Mouse (Mus musculus) left cerebral cortex, postnatal 4 days (tissue): ENCODE results near the gene Zfp319. TPM values are rescaled to one million over a fixed set of nuclear protein-coding genes. Genes with fewer than 3 reads are reported as not detected.
"Not testable (repeated sequence)": the region's sequence is repeated elsewhere in the genome, so short reads cannot be mapped to it uniquely, and the experiment has no call there.

Experiments
- DNase-seq: peaks from one replicate; pipeline ENCODE4 v3.0.0-alpha.2; 2022
- intact Hi-C: fragments of 180-260 bp; cut with DNase I; formaldehyde crosslinking; loops from one replicate; pipeline ENCODE4 v1.15.1; 2025
- total RNA-seq, 2 experiments: library from RNA; stranded (reverse); gene quantifications; 2 replicates each; pipeline ENCODE4 v1.2.3; 2021

The Zfp319 gene
- 10 to 100 TPM; 26.8 to 29.6 TPM for total RNA-seq

- peak; percentile 94 for DNase-seq
- intact Hi-C loops: loop anchor here (2.0 to 5.0 kb wide), 2 partner anchors 77 to 380 kb away; no protein-coding TSS in a partner anchor
These were observed at the start of gene Zfp319, which contains the start of gene Usb1 for GRCm38 (mm10) chr8:95331720-95332436. Gene Zfp319, minus strand, starts transcription at chr8:95331950. Gene Usb1, plus strand, starts transcription at chr8:95332284.

- intact Hi-C loops: no loop called here
- DNase-seq: no peak
These were observed 49.2 kb upstream of the Zfp319 start for GRCm38 (mm10) chr8:95380953-95381352.

GRCm38 (mm10) chr8:95378928-95379327 lies 47.2 kb upstream of the Zfp319 start:
- intact Hi-C loops, DNase-seq: not testable (repeated sequence)

GRCm38 (mm10) chr8:95377863-95378291 lies 46.1 kb upstream of the Zfp319 start:
- intact Hi-C loops: no loop called here
- DNase-seq: no peak

DNA sequence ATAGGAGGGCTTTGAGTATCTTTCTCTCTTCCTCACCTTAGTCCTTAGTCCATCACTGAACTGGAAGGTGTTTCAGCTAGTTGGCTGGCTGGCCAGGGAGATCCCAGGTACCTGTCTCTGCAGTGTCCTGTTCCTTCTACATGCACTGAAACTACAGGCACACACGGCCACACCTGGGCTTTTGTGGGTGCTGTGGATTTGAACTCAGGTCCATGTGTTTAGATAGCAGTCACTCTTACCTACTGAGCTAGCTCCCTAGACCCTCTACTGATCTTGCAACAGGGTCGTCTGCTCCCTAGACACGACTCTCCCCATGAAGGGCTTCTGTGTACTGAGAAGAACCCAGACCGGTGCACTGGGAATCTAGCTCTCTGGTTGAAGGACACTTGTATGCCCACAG lies 45.4 kb upstream of the Zfp319 start:
- intact Hi-C loops: no loop called here
- no peak for DNase-seq

DNA sequence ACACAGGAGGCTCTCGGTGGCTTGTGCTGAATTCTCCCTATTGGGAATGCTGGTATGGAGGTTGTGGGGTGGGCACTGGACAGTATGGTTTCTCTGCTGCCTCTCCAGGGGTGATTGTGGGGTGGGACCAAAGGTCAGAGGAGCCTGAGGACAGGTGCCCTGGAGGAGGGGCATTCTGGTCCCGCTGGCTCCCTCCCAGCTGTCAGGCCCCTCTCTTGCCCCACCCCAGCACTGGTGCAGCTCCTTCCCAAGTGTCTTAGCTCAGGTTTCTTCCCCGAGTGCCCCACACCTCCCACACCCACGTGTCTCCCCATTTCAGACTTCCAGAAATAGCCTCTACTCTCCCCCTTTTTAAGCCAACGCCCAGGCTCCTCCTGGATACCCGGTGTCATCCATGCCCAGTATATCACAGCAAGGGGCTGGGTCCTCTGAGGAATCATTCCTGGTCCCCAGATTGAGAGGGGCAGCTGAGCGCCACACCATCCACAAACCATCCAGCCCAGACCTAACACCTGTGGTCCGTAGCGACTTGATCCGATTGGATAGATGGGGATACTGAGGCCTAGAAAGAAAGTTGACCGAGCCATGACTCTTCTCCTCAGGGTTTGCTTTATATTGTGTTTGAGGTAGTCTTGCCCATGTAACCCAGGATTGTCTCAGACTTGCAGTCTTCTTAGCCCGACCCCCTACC lies 44.7 kb upstream of the Zfp319 start:
- DNase-seq: no peak
- intact Hi-C loops: no loop called here

GRCm38 (mm10) chr8:95375374-95375930 lies 43.7 kb upstream of the Zfp319 start:
- no peak for DNase-seq
- intact Hi-C loops: no loop called here

DNA sequence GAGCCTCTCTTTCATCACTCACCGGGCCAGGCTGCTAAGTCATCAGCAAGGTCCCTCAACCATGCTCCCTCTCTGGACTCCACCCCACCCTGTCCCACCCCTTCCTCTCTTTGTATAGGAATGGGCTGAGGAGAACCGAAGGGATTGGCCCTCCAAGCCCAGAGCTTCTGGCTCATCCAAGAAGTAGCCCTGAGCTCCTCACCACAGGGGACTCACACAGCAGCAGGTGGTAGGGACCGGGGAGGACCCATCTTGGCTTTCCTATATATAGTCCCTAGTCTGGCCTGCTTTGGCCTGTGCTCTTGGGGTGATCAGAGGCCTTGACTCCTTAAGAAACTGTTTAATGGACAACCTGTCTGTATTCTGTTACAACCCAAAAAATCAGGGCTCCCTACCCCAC lies 42.7 kb upstream of the Zfp319 start:
- DNase-seq: no peak

DNA sequence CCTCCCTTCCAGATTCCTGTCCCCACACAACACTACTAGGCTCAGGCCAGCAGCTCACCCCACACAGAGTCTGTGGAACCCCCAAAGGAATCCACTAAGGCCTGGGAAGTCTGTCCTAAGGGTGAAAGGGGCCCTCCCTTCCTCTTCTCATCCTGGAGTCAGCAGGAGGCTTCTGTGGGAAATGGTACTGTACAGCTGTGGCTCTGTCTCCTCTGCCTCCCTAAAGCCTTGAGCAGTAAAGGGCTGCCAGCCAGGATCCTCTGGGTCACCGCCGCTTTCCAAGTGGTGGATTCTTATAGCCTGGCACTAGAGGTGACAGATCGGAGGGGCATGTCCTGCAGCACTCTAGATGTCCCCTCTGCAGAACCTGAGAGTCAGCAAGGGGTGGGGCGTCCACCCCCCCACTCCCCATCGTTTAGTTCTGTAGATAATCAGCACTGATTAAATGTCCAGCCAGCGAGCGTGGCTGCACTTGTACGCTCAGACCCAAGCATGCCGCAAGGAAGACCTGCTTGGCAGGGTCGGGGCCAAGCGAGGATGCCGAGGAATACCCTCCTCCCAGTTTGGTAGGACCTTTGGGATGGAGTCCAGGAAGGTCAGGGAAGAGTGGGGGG lies 41.7 kb upstream of the Zfp319 start:
- intact Hi-C loops: no loop called here
- no peak for DNase-seq

More for the DNA sequence above, 42.7 kb upstream of the Zfp319 start:
- intact Hi-C loops: no loop called here

DNA sequence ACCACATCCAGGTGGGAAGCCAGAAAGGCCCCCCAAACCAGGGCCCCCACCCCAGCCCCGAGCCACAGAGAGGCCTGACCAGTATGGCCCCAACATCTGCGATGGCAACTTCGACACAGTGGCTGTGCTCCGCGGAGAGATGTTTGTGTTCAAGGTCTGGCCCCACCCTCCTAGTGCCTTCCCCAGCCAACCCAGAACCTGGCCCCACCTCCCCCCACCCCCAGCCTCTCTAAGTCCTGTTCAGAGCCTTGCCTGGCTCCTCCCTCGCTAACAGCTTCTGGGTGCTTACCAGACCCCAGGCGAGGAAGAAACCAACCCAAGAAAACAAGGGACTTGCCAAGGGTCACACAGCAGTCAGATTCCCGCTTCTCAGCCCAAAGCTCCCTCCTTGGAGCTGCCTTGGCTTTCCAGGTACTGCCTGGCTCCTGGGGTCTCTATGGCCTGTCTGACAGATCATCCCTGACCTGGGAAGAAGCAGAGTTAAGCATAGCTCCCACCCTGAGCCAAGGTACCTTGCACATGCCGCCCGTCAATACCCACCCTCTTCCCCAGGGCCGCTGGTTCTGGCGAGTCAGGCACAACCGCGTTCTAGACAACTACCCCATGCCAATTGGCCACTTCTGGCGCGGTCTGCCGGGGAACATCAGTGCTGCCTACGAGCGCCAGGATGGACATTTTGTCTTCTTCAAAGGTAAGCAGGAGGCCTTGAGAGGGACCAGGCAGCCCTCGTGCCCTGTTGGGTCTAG lies 38.0 kb upstream of the Zfp319 start:
- intact Hi-C loops: no loop called here
- no peak for DNase-seq

DNA sequence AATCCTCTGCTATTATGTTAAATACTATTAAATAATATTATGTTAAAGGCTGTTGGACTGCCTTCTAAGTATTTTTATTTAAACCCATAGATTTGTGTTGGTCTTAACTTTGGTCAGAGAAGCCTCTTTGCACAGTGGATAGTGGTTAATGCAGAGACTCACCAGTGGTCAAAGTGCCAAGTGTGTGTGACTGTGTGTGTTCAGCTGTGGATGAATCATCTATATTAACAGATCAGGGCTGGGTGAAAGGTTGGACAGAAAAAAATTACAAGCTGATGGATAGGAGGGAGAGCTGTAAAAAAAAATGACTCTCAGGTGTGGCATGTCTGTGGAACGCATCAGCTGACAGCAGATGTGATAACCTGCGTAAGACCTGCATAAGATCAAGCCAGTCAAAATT lies 32.1 kb upstream of the Zfp319 start:
- no peak for DNase-seq
- intact Hi-C loops: no loop called here

DNA sequence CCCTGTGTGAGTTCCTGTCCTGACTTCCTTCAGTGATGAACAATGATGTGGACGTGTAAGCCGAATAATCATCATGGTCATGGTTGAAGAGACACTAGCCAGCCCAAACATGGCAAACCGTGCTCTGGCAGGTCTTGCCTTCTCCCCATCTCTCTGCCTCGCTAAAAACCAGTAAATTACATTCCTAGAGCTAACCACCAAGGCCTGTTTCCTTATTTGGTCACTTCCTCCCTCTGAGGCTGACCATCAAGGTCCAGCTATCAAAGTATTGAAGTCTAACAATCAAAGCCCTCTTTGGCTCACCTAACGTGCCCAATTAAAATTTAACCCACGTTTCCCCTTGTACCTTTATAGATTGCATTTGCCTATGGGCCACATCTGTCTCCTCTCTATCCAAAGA lies 30.5 kb upstream of the Zfp319 start:
- no peak for DNase-seq
- intact Hi-C loops: no loop called here

- DNase-seq: no peak
- intact Hi-C loops: no loop called here
These were observed 29.2 kb upstream of the Zfp319 start for GRCm38 (mm10) chr8:95361016-95361341.

GRCm38 (mm10) chr8:95360181-95361015 lies 28.6 kb upstream of the Zfp319 start:
- intact Hi-C loops: no loop called here
- DNase-seq: peak; percentile 63

DNA sequence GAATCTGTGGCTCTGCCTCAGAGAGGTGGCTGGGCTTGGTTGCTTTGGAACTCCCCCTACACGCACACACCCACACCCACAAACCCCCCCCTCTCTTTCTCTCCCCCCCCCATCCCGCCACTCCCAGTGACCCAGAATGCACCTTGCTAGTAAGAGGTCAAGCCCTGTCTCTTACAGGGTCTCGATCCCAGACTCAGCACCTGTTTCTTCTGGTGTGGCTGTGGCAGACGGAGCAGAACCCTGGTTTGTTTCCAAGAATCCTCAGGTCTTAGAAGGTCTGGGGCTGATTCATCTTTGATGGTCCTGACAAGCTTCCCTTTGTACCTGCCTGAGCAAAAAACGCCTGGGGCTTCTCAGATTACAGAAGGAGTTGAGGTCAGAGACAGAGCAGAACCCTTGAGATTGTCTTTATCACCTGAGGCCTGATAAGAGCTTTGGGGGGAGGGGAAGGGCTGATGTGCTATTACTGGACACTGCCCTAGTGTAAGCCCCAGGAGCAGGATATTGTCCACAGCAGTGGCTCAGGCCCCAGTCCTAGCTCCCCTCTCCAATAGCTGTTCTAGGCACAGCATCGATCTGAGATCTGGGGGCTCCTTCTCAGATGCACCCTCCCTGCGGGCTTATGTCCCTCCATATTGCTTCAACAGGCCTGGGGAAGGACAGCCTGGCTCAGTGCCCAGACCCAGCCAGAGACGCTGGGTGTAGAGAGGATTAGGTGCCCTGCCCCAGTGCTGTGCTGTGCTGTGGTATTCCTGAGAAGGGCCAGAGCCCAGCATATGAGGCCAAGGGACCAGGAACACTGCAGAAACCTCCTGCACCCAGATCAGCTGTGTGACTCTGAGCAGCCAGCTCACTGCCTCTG lies 27.0 kb upstream of the Zfp319 start:
- DNase-seq: peak; percentile 36
- intact Hi-C loops: no loop called here

DNA sequence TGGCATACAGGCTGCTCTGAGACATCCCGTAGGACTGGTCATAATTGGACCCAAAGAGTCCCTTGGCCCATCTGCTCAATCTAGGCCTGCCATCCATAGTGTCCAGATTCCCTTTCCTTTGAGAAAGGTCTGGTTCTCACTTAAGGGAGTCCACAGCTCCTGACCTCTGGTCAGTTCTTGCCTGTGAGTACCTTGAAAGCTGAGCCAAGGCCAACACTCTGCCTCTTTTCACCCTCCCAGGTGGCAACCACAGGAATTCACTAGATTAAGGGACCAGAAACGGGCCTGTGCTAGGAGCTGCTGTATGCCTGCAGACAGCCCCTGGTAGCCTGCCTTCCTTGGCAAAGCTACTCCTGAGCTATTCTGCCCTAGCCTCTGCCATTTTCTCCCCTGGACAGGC lies 22.9 kb upstream of the Zfp319 start:
- DNase-seq: no peak
- intact Hi-C loops: loop anchor here (5.0 kb wide), 1 partner anchor 78 kb away; the partner anchor contains the start of gene Cfap20

GRCm38 (mm10) chr8:95352871-95353866 lies 21.4 kb upstream of the Zfp319 start:
- DNase-seq: peak; percentile 51

More at GRCm38 (mm10) chr8:95352871-95353866, 21.4 kb upstream of the Zfp319 start:
- intact Hi-C loops: loop anchor here (5.0 kb wide), 1 partner anchor 79 kb away; the partner anchor contains the start of gene Cfap20
